In the genomic region with DNA sequence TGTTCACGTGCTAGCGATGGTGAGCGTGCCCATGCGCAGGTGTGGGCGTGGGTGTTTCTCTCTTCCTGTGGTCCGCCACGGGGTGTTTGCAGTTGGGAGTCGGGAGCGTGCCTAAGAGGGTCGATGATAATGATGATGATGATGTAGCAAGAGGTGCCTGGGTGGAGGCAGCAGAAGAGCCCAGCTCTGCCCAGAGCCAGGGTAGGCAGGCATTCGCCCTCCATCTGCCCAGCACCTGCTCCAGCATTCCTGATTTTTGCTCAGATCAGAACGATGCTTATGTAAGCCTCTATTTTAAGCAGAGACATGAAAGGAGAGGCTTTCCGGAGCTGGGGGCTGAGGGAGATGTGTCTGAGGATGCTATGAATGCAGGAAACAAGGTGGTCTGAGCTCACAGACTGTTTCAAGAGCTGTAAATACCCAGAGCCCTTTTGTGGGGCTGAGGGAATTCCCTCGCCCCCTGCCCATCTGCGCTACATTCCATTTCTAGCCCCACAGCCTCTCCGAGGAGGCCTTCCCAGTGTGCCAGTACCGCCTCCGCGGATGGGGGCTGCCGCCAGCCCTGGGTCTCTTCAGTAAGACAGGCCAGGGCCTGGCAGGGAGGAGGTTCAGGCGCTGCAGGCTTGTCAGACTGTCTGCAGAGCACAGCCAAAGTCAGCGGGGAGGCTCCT, we compare ENCODE assay signal across 8 mouse cellular contexts. TPM values are rescaled to one million over a fixed set of nuclear protein-coding genes. Genes with fewer than 3 reads are reported as not detected.
A peak's percentile ranks its signal among the peaks of the same experiment; 100 is the strongest.
DNase-seq lines count a peak whose midpoint lies in the region; ATAC-seq lines count a peak whose summit lies in the region.

No protein-coding gene starts in this region.

- no peaks in the 10 kb centered on the region for H3K9me3 ChIP-seq in heart, embryonic 12.5 days (replicated peaks)
- H3K9me3 ChIP-seq in hindbrain, embryonic 14.5 days (ENCODE audit: control insufficient read depth, low read length): no peaks in the 10 kb centered on the region
- no peaks in the 10 kb centered on the region for H3K9me3 ChIP-seq in limb, embryonic 12.5 days
- no peaks in the 10 kb centered on the region for H3K9me3 ChIP-seq in stomach, embryonic 15.5 days

- H3K4me1 ChIP-seq in heart, embryonic 12.5 days (replicated peaks): peaks cover 33% of the 10 kb centered on the region
- peaks cover 54% of the 10 kb centered on the region for H3K4me1 ChIP-seq in hindbrain, embryonic 14.5 days (replicated peaks; ENCODE audit: control insufficient read depth, insufficient read depth, low read length)
- peaks cover 34% of the 10 kb centered on the region for H3K4me1 ChIP-seq in limb, embryonic 12.5 days (replicated peaks)
- peaks cover 22% of the 10 kb centered on the region for H3K4me1 ChIP-seq in stomach, embryonic 15.5 days

- DNase-seq in heart, adult 18-20 months: no peak
- peak; percentile 73 to 75 for DNase-seq in cerebellum, postnatal 36 days
- DNase-seq in hindbrain, embryonic 14.5 days (ENCODE audit: low spot score): peak; percentile 46
- no peak for DNase-seq in adrenal gland, postnatal 25 days
- no peak for DNase-seq in thymus, postnatal 4 days

- peak overlapping the region; percentile 51 for H3K4me2 ChIP-seq in heart, embryonic 12.5 days
- peak overlapping the region; percentile 2; the same call in 1 of the 2 replicates for H3K4me2 ChIP-seq in hindbrain, embryonic 14.5 days (replicated peaks)
- peak overlapping the region; percentile 44 for H3K4me2 ChIP-seq in limb, embryonic 12.5 days
- H3K4me2 ChIP-seq in stomach, embryonic 15.5 days: peak overlapping the region; percentile 8; the same call in 1 of the 2 replicates

- peaks cover 30% of the 10 kb centered on the region for H3K27me3 ChIP-seq in heart, embryonic 12.5 days (replicated peaks)
- H3K27me3 ChIP-seq in hindbrain, embryonic 14.5 days (ENCODE audit: control insufficient read depth, insufficient read depth, low read length): no peaks in the 10 kb centered on the region
- peaks cover 37% of the 10 kb centered on the region for H3K27me3 ChIP-seq in limb, embryonic 12.5 days
- no peaks in the 10 kb centered on the region for H3K27me3 ChIP-seq in stomach, embryonic 15.5 days (replicated peaks)

- 0 out of 2 replicates have a peak, but pooled peaks have one; percentile 9 for ATAC-seq in heart, embryonic 12.5 days (ENCODE audit: insufficient number of reproducible peaks, low FRiP score)
- ATAC-seq in hindbrain, embryonic 14.5 days (ENCODE audit: low FRiP score): peak; percentile 36; the same call in 1 of the 2 replicates
- ATAC-seq in limb, embryonic 12.5 days (ENCODE audit: insufficient number of reproducible peaks, insufficient read depth, low FRiP score, low TSS enrichment, low read depth): no peak
- peak; percentile 23; the same call in 1 of the 2 replicates for ATAC-seq in stomach, embryonic 15.5 days (ENCODE audit: insufficient read depth, low FRiP score, low read depth)

- WGBS in heart, embryonic 12.5 days: 28% methylated on average over 22 of the region's 22 CpGs
- WGBS in hindbrain, embryonic 14.5 days: 27% methylated on average over 22 of the region's 22 CpGs
- 28% methylated on average over 22 of the region's 22 CpGs for WGBS in limb, embryonic 12.5 days
- WGBS in stomach, embryonic 15.5 days: 42% methylated on average over 22 of the region's 22 CpGs

- no peak overlapping the region for H3K9ac ChIP-seq in heart, embryonic 12.5 days
- H3K9ac ChIP-seq in hindbrain, embryonic 14.5 days: peak overlapping the region; percentile 34; the same call in 1 of the 2 replicates
- H3K9ac ChIP-seq in limb, embryonic 12.5 days (replicated peaks): peak overlapping the region; percentile 32; the same call in 1 of the 2 replicates
- H3K9ac ChIP-seq in stomach, embryonic 15.5 days: no peak overlapping the region

- no peaks in the 10 kb centered on the region for H3K36me3 ChIP-seq in heart, embryonic 12.5 days
- no peaks in the 10 kb centered on the region for H3K36me3 ChIP-seq in hindbrain, embryonic 14.5 days (replicated peaks; ENCODE audit: control insufficient read depth, insufficient read depth)
- no peaks in the 10 kb centered on the region for H3K36me3 ChIP-seq in limb, embryonic 12.5 days
- no peaks in the 10 kb centered on the region for H3K36me3 ChIP-seq in stomach, embryonic 15.5 days

- H3K4me3 ChIP-seq in heart, embryonic 12.5 days: peak overlapping the region; percentile 14; the same call in 1 of the 2 replicates
- no peak overlapping the region for H3K4me3 ChIP-seq in hindbrain, embryonic 14.5 days (replicated peaks; ENCODE audit: low read length)
- peak overlapping the region; percentile 9; the same call in 1 of the 2 replicates for H3K4me3 ChIP-seq in limb, embryonic 12.5 days (replicated peaks)
- no peak overlapping the region for H3K4me3 ChIP-seq in stomach, embryonic 15.5 days (replicated peaks)

- no peak overlapping the region for H3K27ac ChIP-seq in heart, embryonic 12.5 days (ENCODE audit: poor library complexity, severe bottlenecking)
- H3K27ac ChIP-seq in hindbrain, embryonic 14.5 days: peak overlapping the region; percentile 78
- peak overlapping the region; percentile 60 for H3K27ac ChIP-seq in limb, embryonic 12.5 days
- peak overlapping the region; percentile 42 for H3K27ac ChIP-seq in stomach, embryonic 15.5 days

RNA-seq across cellular contexts. Expression of a gene that starts 47.7 kb away (rescaled TPM):
- polyA plus RNA-seq in heart, embryonic 12.5 days (2016; fragmentation: Nextera tagmentation; extraction: Ambion mirVana): 2.4 and 3.2 TPM in 2 replicates
- total RNA-seq in heart, adult 18-20 months (2021): 10 to 100 TPM; 26.2 to 32.1 TPM
- polyA plus RNA-seq in hindbrain, embryonic 14.5 days (2014; fragmentation: Nextera tagmentation; extraction: Ambion mirVana): 5.0 and 6.3 TPM in 2 replicates
- 4.4 and 4.9 TPM in 2 replicates for polyA plus RNA-seq in limb, embryonic 12.5 days (2016; fragmentation: Nextera tagmentation; extraction: Ambion mirVana)
- polyA plus RNA-seq in stomach, embryonic 15.5 days (2015; fragmentation: Nextera tagmentation; extraction: Ambion mirVana): 12.2 and 13.1 TPM in 2 replicates
- 7.8 and 12.3 TPM in 2 replicates for total RNA-seq in adrenal gland, postnatal 25 days (2021)

Comparison
In these comparisons a context has a peak if more than half of its experiments do, and no peak if none do; other contexts are left out.
1. H3K4me3 ChIP-seq: peak in heart, embryonic 12.5 days (single experiment) and limb, embryonic 12.5 days (single experiment); none in hindbrain, embryonic 14.5 days (single experiment) and stomach, embryonic 15.5 days (single experiment).
2. H3K9ac ChIP-seq: peak in hindbrain, embryonic 14.5 days (single experiment) and limb, embryonic 12.5 days (single experiment); none in heart, embryonic 12.5 days (single experiment) and stomach, embryonic 15.5 days (single experiment).
3. DNase-seq: peak in cerebellum, postnatal 36 days (2 of 2) and hindbrain, embryonic 14.5 days (single experiment); none in heart, adult 18-20 months (0 of 2), adrenal gland, postnatal 25 days (single experiment) and thymus, postnatal 4 days (single experiment).
4. Peak in every context shown above with its lines, with median percentiles within 50 percentile points of each other: H3K4me2 ChIP-seq.